Mouse (Mus musculus) neural tube, embryonic 13.5 days (tissue): Measurements from ENCODE around the gene Ipo8. TPM values are rescaled to one million over a fixed set of nuclear protein-coding genes. Genes with fewer than 3 reads are reported as not detected.
A peak's percentile ranks its signal among the peaks of the same experiment; 100 is the strongest.

ENCODE experiments used
- ATAC-seq: fragments of 200-750 bp; cut with Nextera tagmentation; 2 replicates; pipeline ENCODE4 v1.8.0; 2017; ENCODE audit warnings: low read depth, mild to moderate bottlenecking, moderate TSS enrichment, moderate library complexity
- H3K27ac ChIP-seq: fragments of 300-500 bp; sonication (generic); replicated peaks from 2 replicates; pipeline ENCODE4 v1.5.1; 2015; ENCODE audit warnings: moderate library complexity, mild to moderate bottlenecking, inconsistent platforms
- H3K27me3 ChIP-seq: fragments of 300-500 bp; sonication (generic); 2 replicates; pipeline ENCODE4 v1.6.1; 2015; ENCODE audit warnings: mild to moderate bottlenecking, inconsistent platforms
- H3K36me3 ChIP-seq: fragments of 300-500 bp; sonication (generic); 2 replicates; pipeline ENCODE4 v1.6.1; 2015; ENCODE audit warnings: mild to moderate bottlenecking, inconsistent platforms
- H3K4me1 ChIP-seq: fragments of 300-500 bp; sonication (generic); replicated peaks from 2 replicates; pipeline ENCODE4 v1.6.1; 2015; ENCODE audit warnings: inconsistent platforms
- H3K4me2 ChIP-seq: fragments of 300-500 bp; sonication (generic); 2 replicates; pipeline ENCODE4 v1.6.1; 2015; ENCODE audit warnings: inconsistent platforms, mild to moderate bottlenecking, moderate library complexity
- H3K4me3 ChIP-seq: fragments of 300-500 bp; sonication (generic); 2 replicates; pipeline ENCODE4 v1.5.1; 2015; ENCODE audit warnings: mild to moderate bottlenecking, inconsistent platforms
- H3K9ac ChIP-seq: fragments of 300-500 bp; sonication (generic); 2 replicates; pipeline ENCODE4 v1.6.1; 2015; ENCODE audit warnings: moderate library complexity, mild to moderate bottlenecking, inconsistent platforms
- H3K9me3 ChIP-seq: fragments of 300-500 bp; sonication (generic); 2 replicates; pipeline ENCODE4 v1.6.1; 2016; ENCODE audit warnings: inconsistent platforms
- WGBS: fragments of 180-500 bp; shearing (Covaris S2); methylation state at CpG from one replicate; pipeline ENCODE4 v1.1.7; 2015; 5-methylcytosine and 5-hydroxymethylcytosine counted together
- polyA plus RNA-seq: library from polyadenylated mRNA; unstranded; fragments of >200 nt; fragmentation: Nextera tagmentation; extraction: Ambion mirVana; gene quantifications from 2 replicates; pipeline ENCODE4 v1.2.1, GENCODE M21; 2015

Ipo8 gene
- polyA plus RNA-seq, 1 experiment from 2014 or later, result 18.6 TPM

- no peaks in the 10 kb centered on the region for H3K36me3 ChIP-seq
- no peaks in the 10 kb centered on the region for H3K27me3 ChIP-seq
- no peaks in the 10 kb centered on the region for H3K9me3 ChIP-seq
- no peak for ATAC-seq
- peaks cover 7% of the 10 kb centered on the region for H3K4me1 ChIP-seq
- no peak overlapping the region for H3K4me3 ChIP-seq
- H3K4me2 ChIP-seq, result no peak overlapping the region
- no peak overlapping the region for H3K9ac ChIP-seq
- no peak overlapping the region for H3K27ac ChIP-seq
- 64% methylated on average over 8 of the region's 8 CpGs for WGBS
Observed at GRCm38 (mm10) chr6:148740521-148741226, 90.6 kb downstream of the Ipo8 start.

GRCm38 (mm10) chr6:148736390-148736789, 94.9 kb downstream of the Ipo8 start:
- no peak overlapping the region for H3K4me2 ChIP-seq
- H3K4me1 ChIP-seq, result peaks cover 7% of the 10 kb centered on the region
- 86% methylated on average over 1 of the region's 1 CpGs for WGBS
- no peak overlapping the region for H3K4me3 ChIP-seq
- H3K9me3 ChIP-seq, result no peaks in the 10 kb centered on the region
- no peak overlapping the region for H3K27ac ChIP-seq
- no peak overlapping the region for H3K9ac ChIP-seq
- ATAC-seq, result no peak
- H3K27me3 ChIP-seq, result no peaks in the 10 kb centered on the region
- H3K36me3 ChIP-seq, result no peaks in the 10 kb centered on the region

GRCm38 (mm10) chr6:148734012-148734411, 97.3 kb downstream of the Ipo8 start:
- WGBS, result 93% methylated on average over 20 of the region's 20 CpGs
- no peaks in the 10 kb centered on the region for H3K27me3 ChIP-seq
- H3K36me3 ChIP-seq, result no peaks in the 10 kb centered on the region
- H3K4me2 ChIP-seq, result no peak overlapping the region
- no peaks in the 10 kb centered on the region for H3K9me3 ChIP-seq
- H3K27ac ChIP-seq, result no peak overlapping the region
- no peaks in the 10 kb centered on the region for H3K4me1 ChIP-seq
- no peak for ATAC-seq
- H3K9ac ChIP-seq, result no peak overlapping the region
- H3K4me3 ChIP-seq, result no peak overlapping the region

- H3K9me3 ChIP-seq, result no peaks in the 10 kb centered on the region
- no peak for ATAC-seq
- no peak overlapping the region for H3K9ac ChIP-seq
- H3K4me3 ChIP-seq, result no peak overlapping the region
- H3K4me1 ChIP-seq, result peaks cover 10% of the 10 kb centered on the region
- no peaks in the 10 kb centered on the region for H3K36me3 ChIP-seq
- 91% methylated on average over 1 of the region's 1 CpGs for WGBS
- H3K27me3 ChIP-seq, result no peaks in the 10 kb centered on the region
- H3K4me2 ChIP-seq, result no peak overlapping the region
- no peak overlapping the region for H3K27ac ChIP-seq
Observed at GRCm38 (mm10) chr6:148732920-148733319, 98.3 kb downstream of the Ipo8 start.

- Histone ChIP-seq H3K36me3 (no peaks in the 10 kb centered on the region), H3K4me3 (no peak overlapping the region), H3K27me3 (no peaks in the 10 kb centered on the region), H3K4me2 (no peak overlapping the region), H3K9ac (no peak overlapping the region), H3K4me1 (peaks cover 21% of the 10 kb centered on the region), H3K27ac (peak overlapping the region; percentile 59), H3K9me3 (no peaks in the 10 kb centered on the region)
- no peak for ATAC-seq
- WGBS, result 67% methylated on average over 3 of the region's 3 CpGs
Observed at GRCm38 (mm10) chr6:148728571-148728970, 102.7 kb downstream of the Ipo8 start.

- ATAC-seq, result peak; percentile 89
- WGBS, result 43% methylated on average over 6 of the region's 6 CpGs
- H3K4me1 ChIP-seq, result peaks cover 21% of the 10 kb centered on the region
- no peak overlapping the region for H3K4me2 ChIP-seq
- H3K36me3 ChIP-seq, result no peaks in the 10 kb centered on the region
- H3K9me3 ChIP-seq, result no peaks in the 10 kb centered on the region
- no peak overlapping the region for H3K9ac ChIP-seq
- no peak overlapping the region for H3K4me3 ChIP-seq
- no peaks in the 10 kb centered on the region for H3K27me3 ChIP-seq
- H3K27ac ChIP-seq, result peak overlapping the region; percentile 59
Observed at GRCm38 (mm10) chr6:148727871-148728524, 103.3 kb downstream of the Ipo8 start.

- no peak overlapping the region for H3K4me2 ChIP-seq
- no peak overlapping the region for H3K9ac ChIP-seq
- H3K4me1 ChIP-seq, result peaks cover 21% of the 10 kb centered on the region
- H3K27me3 ChIP-seq, result no peaks in the 10 kb centered on the region
- no peak overlapping the region for H3K4me3 ChIP-seq
- H3K27ac ChIP-seq, result 0 out of 2 replicates have a peak overlapping the region, but pooled peaks have one; percentile 28
- 18% methylated on average over 3 of the region's 3 CpGs for WGBS
- H3K9me3 ChIP-seq, result no peaks in the 10 kb centered on the region
- H3K36me3 ChIP-seq, result no peaks in the 10 kb centered on the region
- ATAC-seq, result peak; percentile 68; the same call in 1 of the 2 replicates
Observed at GRCm38 (mm10) chr6:148724453-148724852, 106.8 kb downstream of the Ipo8 start.

Other genes starting within 250 kb of the Ipo8 start
- gene Caprin2, start 64.8 kb upstream of the Ipo8 start, polyA plus RNA-seq, result 14.2 and 14.7 TPM in 2 replicates
- 86.2 and 102 TPM in 2 replicates for gene Sinhcaf, start 115.0 kb upstream of the Ipo8 start, polyA plus RNA-seq